Mouse (Mus musculus): ENCODE results near the gene Adamts12.

The Adamts12 gene

DNA sequence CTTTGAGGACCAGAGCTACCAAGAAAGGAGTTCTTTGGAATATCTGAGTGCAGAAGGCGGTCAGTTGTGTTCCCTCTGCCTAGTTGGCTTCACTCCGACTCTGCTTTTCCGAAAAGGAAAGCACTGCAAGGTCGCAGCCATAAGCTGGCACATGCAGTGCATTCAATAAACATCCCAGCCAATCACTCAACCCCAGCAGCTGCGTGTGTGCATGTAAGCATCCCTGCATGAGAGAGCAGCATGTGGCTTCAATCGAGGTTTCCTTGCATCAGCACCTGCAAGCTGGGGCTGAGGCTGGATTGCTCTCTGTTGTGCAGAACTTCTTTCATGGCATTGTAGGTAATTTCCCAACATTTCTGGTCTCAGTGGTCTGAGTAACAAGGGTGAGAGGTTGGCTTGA is 230.4 kb downstream of the Adamts12 start:
- DNase-seq (ENCODE audit: low spot score): no peak

- DNase-seq (ENCODE audit: low spot score): no peak
Observed at GRCm38 (mm10) chr15:11297960-11298359, 233.4 kb downstream of the Adamts12 start.

- DNase-seq (ENCODE audit: low spot score): no peak
Observed at GRCm38 (mm10) chr15:11317077-11317476, 252.5 kb downstream of the Adamts12 start.

DNA sequence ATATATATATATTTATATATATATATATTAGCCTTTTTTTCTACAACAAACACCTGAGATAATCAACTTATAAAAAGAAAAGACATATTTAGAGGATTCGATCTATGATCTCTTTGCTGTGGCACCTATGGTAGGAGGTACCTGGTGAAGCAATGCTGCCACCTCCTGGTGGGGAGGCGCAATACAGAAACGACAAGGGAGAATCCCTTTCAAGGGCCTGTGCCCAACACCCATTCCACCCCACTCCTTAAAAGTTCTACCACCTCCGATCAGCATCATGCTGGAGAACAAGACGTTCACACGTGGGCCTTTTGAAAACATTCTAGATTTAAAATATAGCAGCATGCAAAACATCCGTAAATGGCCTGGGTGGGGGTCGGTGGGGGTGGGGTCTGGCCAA is 255.9 kb downstream of the Adamts12 start:
- no peak for DNase-seq (ENCODE audit: low spot score)

GRCm38 (mm10) chr15:11339467-11340180 is 275.0 kb downstream of the Adamts12 start:
- no peak for DNase-seq (ENCODE audit: low spot score)

GRCm38 (mm10) chr15:11355865-11356264 is 291.3 kb downstream of the Adamts12 start:
- no peak for DNase-seq (ENCODE audit: low spot score)

GRCm38 (mm10) chr15:11357501-11357900 is 292.9 kb downstream of the Adamts12 start:
- no peak for DNase-seq (ENCODE audit: low spot score)

GRCm38 (mm10) chr15:11360888-11361287 is 296.3 kb downstream of the Adamts12 start:
- DNase-seq (ENCODE audit: low spot score): no peak

- DNase-seq (ENCODE audit: low spot score): no peak
Observed at GRCm38 (mm10) chr15:11361824-11362223, 297.2 kb downstream of the Adamts12 start.

- no peak for DNase-seq (ENCODE audit: low spot score)
Observed at GRCm38 (mm10) chr15:11364112-11364511, 299.5 kb downstream of the Adamts12 start.

DNA sequence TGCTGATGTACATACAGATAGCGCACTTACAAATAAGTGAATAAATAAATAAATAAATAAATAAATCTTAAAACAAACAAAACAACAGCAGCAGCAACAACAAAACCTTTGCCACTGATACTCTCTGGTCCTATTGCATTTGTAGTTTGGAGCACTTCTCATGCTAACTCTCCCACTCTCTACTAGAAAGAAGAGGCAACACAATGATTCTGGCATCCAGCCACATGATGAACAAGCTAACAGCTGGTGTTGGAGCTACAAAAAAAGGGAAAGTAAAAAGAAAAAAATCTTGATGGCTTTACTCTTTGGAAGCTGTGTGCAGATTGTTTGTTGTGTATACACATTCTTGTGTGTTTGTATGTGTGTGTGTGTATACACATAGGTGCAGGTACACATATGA is 300.2 kb downstream of the Adamts12 start:
- DNase-seq (ENCODE audit: low spot score): no peak

DNA sequence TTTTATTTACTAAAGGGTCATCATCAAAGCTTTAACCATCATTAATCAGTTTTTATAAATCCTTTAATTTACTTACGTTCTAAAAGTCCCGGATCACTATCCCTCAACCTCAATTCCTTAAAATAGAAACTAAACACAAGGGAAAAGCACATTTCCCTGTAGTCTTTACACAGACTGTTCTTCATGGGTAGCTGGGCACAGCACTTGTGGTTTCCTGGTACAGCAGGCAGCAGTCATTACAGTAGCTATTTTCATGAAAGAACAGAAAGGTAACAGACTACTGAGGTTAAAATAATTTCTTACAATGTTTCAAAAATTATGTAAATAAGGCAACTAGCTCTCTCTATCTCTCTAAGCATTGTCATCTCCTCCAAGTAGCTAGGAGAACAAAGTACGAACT is 305.0 kb downstream of the Adamts12 start:
- no peak for DNase-seq (ENCODE audit: low spot score)

DNA sequence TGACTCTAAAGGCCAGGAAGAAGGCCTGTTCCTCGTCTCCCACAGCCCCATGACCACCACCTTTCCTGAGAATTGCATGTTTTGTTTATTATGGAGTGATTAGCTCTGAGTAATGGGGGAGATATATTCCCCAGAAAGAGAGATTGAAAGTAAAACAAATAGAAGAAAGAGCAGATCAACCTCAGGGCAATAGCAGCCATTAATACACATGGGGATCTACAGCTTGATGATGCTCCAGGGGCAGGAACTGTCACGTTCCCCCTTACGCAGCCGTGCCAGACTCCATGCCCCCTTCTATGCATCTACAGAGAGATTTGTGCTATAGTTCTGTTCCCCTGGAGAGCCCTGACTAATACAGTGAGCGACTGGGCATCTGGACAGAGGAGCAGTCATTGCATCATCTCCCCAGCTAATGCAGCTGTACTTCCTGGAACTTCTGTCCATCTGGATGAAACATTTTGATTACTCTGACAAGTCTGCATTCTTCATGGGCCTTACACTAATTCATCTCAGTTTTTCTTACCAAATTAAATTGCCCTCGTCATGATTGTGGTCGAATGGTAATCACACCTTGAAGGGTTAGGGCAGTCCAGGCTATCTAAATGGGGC is 306.0 kb downstream of the Adamts12 start:
- no peak for DNase-seq (ENCODE audit: low spot score)

DNA sequence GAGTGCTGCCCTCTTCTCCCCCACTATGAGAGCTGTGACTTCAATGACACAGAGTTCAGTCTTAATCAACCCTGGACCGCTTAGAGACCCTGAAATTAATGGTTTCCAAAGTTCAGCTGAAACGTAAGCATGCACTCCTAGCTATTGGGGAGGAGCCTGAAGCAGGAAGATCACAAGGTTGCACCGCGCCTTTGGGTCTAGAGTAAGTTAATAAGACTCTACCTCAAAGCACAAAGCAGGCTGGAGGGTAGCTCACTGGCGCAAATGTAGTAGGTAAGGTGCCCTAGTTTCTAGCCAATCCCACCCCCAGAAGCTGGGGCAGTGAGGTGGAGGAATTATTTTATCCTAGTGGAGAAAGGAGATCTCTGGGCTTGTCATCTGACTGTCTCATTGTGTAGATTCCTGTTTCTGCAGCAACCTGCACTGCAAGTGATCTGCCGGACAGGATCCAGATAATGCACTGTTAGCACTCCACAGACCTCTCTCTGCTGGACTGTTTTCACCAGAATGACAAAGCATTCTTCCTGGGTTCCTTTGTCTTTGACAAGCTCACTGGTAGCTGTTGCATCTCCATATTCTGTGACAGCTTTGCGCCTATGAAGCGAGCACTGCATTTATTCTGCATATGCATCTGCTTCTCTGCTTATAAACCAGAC is 315.0 kb downstream of the Adamts12 start:
- DNase-seq (ENCODE audit: low spot score): no peak

- no peak for DNase-seq (ENCODE audit: low spot score)
Observed at GRCm38 (mm10) chr15:11380087-11380530, 315.5 kb downstream of the Adamts12 start.

GRCm38 (mm10) chr15:11380616-11381015 is 316.0 kb downstream of the Adamts12 start:
- no peak for DNase-seq (ENCODE audit: low spot score)

DNA sequence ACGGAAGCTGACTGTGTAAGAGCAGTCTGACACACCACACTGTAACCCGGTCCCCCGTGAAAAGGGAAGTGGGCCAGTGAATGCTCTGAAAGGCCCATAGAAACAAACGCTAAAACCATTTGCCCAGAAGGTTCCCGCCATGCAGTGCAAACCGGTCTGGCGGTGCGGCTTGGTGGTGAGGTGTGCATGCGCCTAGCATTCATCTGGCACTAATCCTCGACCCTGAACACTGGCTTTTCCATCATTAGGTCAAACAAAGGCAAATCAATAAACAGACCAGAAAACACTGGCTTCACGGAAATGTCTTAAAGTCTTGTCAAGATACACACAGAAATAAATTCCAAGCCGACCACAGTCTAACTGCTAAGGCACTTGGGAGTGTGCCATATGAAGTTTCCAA is 318.0 kb downstream of the Adamts12 start:
- DNase-seq (ENCODE audit: low spot score): no peak

DNA sequence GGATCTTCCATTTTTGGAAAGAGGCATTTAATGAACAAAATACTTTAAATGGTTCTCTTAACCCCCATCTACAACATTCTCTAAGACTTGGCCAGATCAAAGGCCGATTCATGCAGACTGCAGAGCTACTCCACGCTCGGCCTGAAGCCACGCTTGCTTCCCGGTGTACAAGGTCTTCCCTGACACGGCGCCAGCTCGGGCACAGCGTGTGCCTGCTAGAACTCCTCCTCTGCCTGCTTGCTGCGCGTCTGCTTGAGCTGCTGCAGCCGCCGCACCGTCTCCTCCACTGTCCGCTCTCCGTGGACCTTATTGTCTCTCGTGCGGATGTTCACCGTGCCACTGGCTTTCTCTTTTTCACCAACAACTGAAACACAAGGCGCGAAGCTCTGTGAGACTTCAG is 319.2 kb downstream of the Adamts12 start:
- DNase-seq (ENCODE audit: low spot score): no peak

DNA sequence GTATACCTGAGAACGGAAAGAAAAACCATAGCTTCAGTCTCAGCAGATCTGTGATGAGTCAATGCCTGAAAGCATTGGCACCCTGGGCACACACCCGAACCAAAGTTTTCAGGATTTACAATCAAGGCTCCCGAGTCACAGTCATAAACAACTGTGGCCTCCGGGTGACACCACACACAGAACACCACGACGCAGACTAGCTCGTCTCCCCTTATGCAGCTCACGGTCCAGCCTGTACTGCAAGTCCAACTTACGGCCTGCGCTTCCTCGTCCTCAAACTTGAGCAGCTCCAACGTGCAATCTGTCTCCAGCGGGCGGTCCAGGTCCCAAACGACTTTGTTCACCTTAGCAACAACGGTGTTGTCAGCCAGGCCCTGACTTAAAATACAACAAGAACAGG is 328.3 kb downstream of the Adamts12 start:
- no peak for DNase-seq (ENCODE audit: low spot score)

- DNase-seq (ENCODE audit: low spot score): no peak
Observed at GRCm38 (mm10) chr15:11396421-11396820, 331.8 kb downstream of the Adamts12 start.
